Mouse (Mus musculus): ENCODE results near the gene Ctsd. TPM values are rescaled to one million over a fixed set of nuclear protein-coding genes. Genes with fewer than 3 reads are reported as not detected.
"Not testable (repeated sequence)": the region's sequence is repeated elsewhere in the genome, so short reads cannot be mapped to it uniquely, and the experiment has no call there.

Ctsd gene
- polyA plus RNA-seq, 1 experiment from 2014 or later = 302 TPM

DNA sequence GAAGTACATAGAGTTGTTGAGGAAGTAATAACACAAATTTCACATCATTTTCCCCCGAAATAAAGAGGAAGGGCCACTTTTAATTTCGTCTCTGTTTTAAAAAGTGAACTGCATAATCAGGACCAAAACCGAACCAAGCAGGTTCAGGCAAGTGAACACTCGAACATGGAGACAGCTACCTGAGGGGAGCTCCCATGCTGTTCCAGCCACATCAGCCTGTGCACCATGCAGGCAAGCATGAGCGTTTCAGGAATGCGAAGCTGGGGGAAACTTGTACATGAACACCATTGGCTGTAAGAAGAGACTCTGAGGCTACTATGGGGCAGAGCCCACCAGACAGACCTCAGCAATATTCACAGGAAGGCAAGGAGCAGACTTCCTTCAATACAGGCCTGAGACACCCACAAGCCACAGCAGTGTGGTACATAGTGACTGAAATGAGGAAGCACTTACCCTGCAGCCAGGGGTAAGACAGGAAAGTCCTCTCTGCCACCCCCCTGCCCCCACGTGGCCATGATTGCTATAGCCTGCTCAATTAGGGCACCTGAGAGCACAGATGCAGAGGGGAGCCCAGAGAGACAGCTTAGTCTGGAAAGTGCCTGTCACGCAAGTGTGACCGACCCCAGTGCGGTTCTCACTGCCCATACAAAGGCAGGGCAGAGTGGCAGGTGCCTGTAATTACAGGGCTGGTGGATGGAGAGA is 47.4 kb downstream of the Ctsd start:
- Histone ChIP-seq H3K27me3 (ENCODE audit: control insufficient read depth, insufficient read depth, low read depth, low read length) (no peaks in the 10 kb centered on the region), H3K36me3 (ENCODE audit: control insufficient read depth, insufficient read depth, low read length) (no peaks in the 10 kb centered on the region), H3K9me3 (ENCODE audit: control insufficient read depth, low read length) (no peaks in the 10 kb centered on the region), H3K27ac (ENCODE audit: low read length) (no peak overlapping the region), H3K4me3 (ENCODE audit: low read length) (no peak overlapping the region), H3K4me1 (replicated peaks; ENCODE audit: control insufficient read depth, insufficient read depth, low read length) (no peaks in the 10 kb centered on the region), H3K4me2 (ENCODE audit: low read depth, low read length) (no peak overlapping the region), H3K9ac (ENCODE audit: low read length) (no peak overlapping the region)
- ATAC-seq (ENCODE audit: low read depth) = peak; percentile 59; the same call in 1 of the 2 replicates
- 59% methylated on average over 10 of the region's 10 CpGs for WGBS

GRCm38 (mm10) chr7:142335151-142335550 is 52.7 kb downstream of the Ctsd start:
- no peaks in the 10 kb centered on the region for H3K9me3 ChIP-seq (ENCODE audit: control insufficient read depth, low read length)
- no peaks in the 10 kb centered on the region for H3K27me3 ChIP-seq (ENCODE audit: control insufficient read depth, insufficient read depth, low read depth, low read length)
- no peak overlapping the region for H3K27ac ChIP-seq (ENCODE audit: low read length)
- no peaks in the 10 kb centered on the region for H3K36me3 ChIP-seq (ENCODE audit: control insufficient read depth, insufficient read depth, low read length)
- H3K4me1 ChIP-seq (replicated peaks; ENCODE audit: control insufficient read depth, insufficient read depth, low read length) = no peaks in the 10 kb centered on the region
- H3K4me3 ChIP-seq (ENCODE audit: low read length) = no peak overlapping the region
- no peak overlapping the region for H3K4me2 ChIP-seq (ENCODE audit: low read depth, low read length)
- WGBS = 84% methylated on average over 8 of the region's 8 CpGs
- H3K9ac ChIP-seq (ENCODE audit: low read length) = no peak overlapping the region
- ATAC-seq (ENCODE audit: low read depth) = no peak

DNA sequence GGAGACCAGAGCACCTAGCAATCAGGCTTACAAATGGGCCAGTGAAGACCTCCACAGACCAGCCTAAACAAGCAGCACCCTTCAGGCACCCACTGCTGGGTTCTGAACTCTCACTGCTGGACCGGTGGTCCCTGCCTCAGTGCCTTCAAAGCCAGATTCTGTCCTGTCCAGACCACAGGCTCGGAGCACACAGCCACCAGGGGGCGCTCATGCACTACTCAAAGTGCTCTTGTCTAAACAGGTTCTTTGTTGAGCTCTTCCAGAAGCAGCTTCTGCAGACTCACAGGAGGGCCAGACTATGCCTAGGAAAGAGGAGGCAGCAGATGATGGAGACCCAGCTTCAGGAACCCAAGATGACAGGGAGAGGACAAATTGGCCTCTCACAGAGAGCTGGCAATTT is 53.6 kb downstream of the Ctsd start:
- Histone ChIP-seq H3K36me3 (ENCODE audit: control insufficient read depth, insufficient read depth, low read length) (no peaks in the 10 kb centered on the region), H3K4me3 (ENCODE audit: low read length) (no peak overlapping the region), H3K27me3 (ENCODE audit: control insufficient read depth, insufficient read depth, low read depth, low read length) (no peaks in the 10 kb centered on the region), H3K4me1 (replicated peaks; ENCODE audit: control insufficient read depth, insufficient read depth, low read length) (no peaks in the 10 kb centered on the region), H3K9me3 (ENCODE audit: control insufficient read depth, low read length) (no peaks in the 10 kb centered on the region), H3K27ac (ENCODE audit: low read length) (no peak overlapping the region), H3K4me2 (ENCODE audit: low read depth, low read length) (no peak overlapping the region), H3K9ac (ENCODE audit: low read length) (no peak overlapping the region; the same call in 1 of the 2 replicates)
- whole genome bisulfite sequencing = 2% methylated on average over 3 of the region's 3 CpGs
- peak; percentile 81 for ATAC-seq (ENCODE audit: low read depth)

DNA sequence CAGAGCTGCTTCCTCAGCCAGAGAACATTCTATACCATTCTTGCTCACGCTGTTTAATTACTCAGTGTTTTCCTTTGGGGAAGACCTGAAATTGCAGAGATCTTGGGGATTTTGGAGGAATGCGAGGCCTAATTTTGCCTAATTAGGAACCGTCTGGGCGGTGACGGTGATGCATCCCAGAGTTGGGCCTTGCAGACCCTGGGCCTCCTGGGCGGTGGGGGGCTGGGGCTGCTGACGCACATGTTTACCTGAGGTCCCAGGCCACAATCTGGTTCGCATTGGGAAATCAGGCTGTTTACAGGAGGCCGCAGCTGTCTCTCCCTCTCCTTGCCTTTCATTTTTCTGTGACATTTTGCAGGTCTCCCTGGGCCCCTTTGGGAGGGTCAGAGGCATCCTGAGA is 55.1 kb downstream of the Ctsd start:
- H3K4me1 ChIP-seq (replicated peaks; ENCODE audit: control insufficient read depth, insufficient read depth, low read length); ATAC-seq (ENCODE audit: low read depth); H3K36me3 ChIP-seq (ENCODE audit: control insufficient read depth, insufficient read depth, low read length); H3K4me2 ChIP-seq (ENCODE audit: low read depth, low read length); H3K27ac ChIP-seq (ENCODE audit: low read length); H3K9ac ChIP-seq (ENCODE audit: low read length); H3K9me3 ChIP-seq (ENCODE audit: control insufficient read depth, low read length); H3K4me3 ChIP-seq (ENCODE audit: low read length); H3K27me3 ChIP-seq (ENCODE audit: control insufficient read depth, insufficient read depth, low read depth, low read length): not testable (repeated sequence)
- 74% methylated on average over 3 of the region's 9 CpGs for WGBS

- H3K4me3 ChIP-seq (ENCODE audit: low read length) = no peak overlapping the region
- H3K36me3 ChIP-seq (ENCODE audit: control insufficient read depth, insufficient read depth, low read length) = no peaks in the 10 kb centered on the region
- ATAC-seq (ENCODE audit: low read depth) = no peak
- no peaks in the 10 kb centered on the region for H3K9me3 ChIP-seq (ENCODE audit: control insufficient read depth, low read length)
- 79% methylated on average over 4 of the region's 4 CpGs for WGBS
- H3K9ac ChIP-seq (ENCODE audit: low read length) = no peak overlapping the region
- no peak overlapping the region for H3K27ac ChIP-seq (ENCODE audit: low read length)
- H3K4me2 ChIP-seq (ENCODE audit: low read depth, low read length) = no peak overlapping the region
- H3K4me1 ChIP-seq (replicated peaks; ENCODE audit: control insufficient read depth, insufficient read depth, low read length) = peaks cover 11% of the 10 kb centered on the region
- no peaks in the 10 kb centered on the region for H3K27me3 ChIP-seq (ENCODE audit: control insufficient read depth, insufficient read depth, low read depth, low read length)
Measured at GRCm38 (mm10) chr7:142331281-142331680, 56.6 kb downstream of the Ctsd start.

DNA sequence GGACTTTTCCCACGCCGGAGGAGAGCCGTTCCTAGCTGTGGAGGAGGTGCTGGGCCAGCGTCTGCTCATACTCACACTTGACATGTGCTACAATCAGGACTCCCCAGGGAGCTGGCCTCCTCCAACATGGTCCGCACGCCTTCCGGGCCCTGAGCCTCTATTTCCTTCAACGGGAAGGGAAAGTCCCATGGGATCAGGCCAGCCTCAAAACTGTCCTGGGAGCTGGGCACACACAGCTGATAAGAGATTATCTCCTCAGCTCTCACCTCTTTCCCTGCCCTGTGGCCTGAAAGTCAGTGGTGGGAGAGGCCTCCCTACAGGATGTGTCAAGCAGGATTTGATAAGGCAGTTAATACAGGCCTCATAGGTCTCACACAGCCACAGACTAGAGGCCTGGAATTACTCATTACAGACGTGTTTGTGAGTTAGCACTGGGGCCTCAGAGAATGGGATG is 57.5 kb downstream of the Ctsd start:
- no peak overlapping the region for H3K9ac ChIP-seq (ENCODE audit: low read length)
- peak overlapping the region; percentile 0; the same call in 1 of the 2 replicates for H3K27ac ChIP-seq (ENCODE audit: low read length)

GRCm38 (mm10) chr7:142328507-142328906 is 59.3 kb downstream of the Ctsd start:
- Histone ChIP-seq H3K9ac (ENCODE audit: low read length) (no peak overlapping the region), H3K27ac (ENCODE audit: low read length) (no peak overlapping the region)

More for the DNA sequence above, 57.5 kb downstream of the Ctsd start:
- no peaks in the 10 kb centered on the region for H3K27me3 ChIP-seq (ENCODE audit: control insufficient read depth, insufficient read depth, low read depth, low read length)
- H3K4me3 ChIP-seq (ENCODE audit: low read length) = no peak overlapping the region
- peaks cover 14% of the 10 kb centered on the region for H3K4me1 ChIP-seq (replicated peaks; ENCODE audit: control insufficient read depth, insufficient read depth, low read length)
- H3K4me2 ChIP-seq (ENCODE audit: low read depth, low read length) = no peak overlapping the region
- WGBS = 43% methylated on average over 9 of the region's 9 CpGs
- H3K9me3 ChIP-seq (ENCODE audit: control insufficient read depth, low read length) = no peaks in the 10 kb centered on the region
- peak; percentile 28; the same call in 1 of the 2 replicates for ATAC-seq (ENCODE audit: low read depth)
- H3K36me3 ChIP-seq (ENCODE audit: control insufficient read depth, insufficient read depth, low read length) = no peaks in the 10 kb centered on the region

DNA sequence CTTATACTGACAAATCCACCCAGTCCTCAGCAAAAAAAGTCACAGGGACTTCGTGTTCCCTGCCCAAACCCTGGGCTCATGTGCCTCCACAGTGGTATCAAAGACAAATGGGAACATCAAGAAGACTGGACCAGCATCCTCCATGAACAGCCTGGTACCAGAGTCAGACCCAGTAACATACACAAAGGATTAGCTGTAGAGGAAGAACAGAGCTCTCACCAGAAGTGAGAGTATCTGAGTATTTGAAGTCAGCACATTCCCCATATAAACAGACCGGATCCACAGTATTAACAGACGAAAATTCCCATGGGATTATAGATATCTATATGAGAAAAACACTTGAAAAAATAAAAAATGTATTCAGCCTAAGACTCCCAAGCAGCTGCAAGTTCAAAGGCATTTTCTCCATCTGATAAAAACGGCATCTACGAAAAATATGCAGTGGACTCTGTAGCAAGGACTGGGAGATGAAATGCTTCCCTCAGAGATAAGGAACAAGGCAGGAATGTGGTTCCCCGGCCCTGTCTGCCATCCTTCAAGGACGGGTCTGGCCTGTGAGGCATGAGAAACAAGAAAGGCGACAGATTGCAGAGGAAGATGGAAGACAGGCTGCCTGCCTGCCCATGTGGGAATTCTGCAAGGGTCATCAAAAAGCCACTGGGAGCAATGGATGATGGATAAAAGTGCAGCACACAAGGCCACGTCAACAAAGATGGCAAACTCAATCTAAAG is 61.0 kb downstream of the Ctsd start:
- Histone ChIP-seq H3K9ac (ENCODE audit: low read length) (peak overlapping the region; percentile 32; the same call in 1 of the 2 replicates), H3K27ac (ENCODE audit: low read length) (peak overlapping the region; percentile 60), H3K4me2 (ENCODE audit: low read depth, low read length) (no peak overlapping the region), H3K36me3 (ENCODE audit: control insufficient read depth, insufficient read depth, low read length) (no peaks in the 10 kb centered on the region), H3K9me3 (ENCODE audit: control insufficient read depth, low read length) (no peaks in the 10 kb centered on the region), H3K4me1 (replicated peaks; ENCODE audit: control insufficient read depth, insufficient read depth, low read length) (peaks cover 16% of the 10 kb centered on the region), H3K27me3 (ENCODE audit: control insufficient read depth, insufficient read depth, low read depth, low read length) (no peaks in the 10 kb centered on the region), H3K4me3 (ENCODE audit: low read length) (no peak overlapping the region)
- ATAC-seq (ENCODE audit: low read depth) = peak; percentile 44
- 16% methylated on average over 9 of the region's 9 CpGs for WGBS

More at GRCm38 (mm10) chr7:142328507-142328906, 59.3 kb downstream of the Ctsd start:
- Histone ChIP-seq H3K36me3 (ENCODE audit: control insufficient read depth, insufficient read depth, low read length) (no peaks in the 10 kb centered on the region), H3K4me3 (ENCODE audit: low read length) (no peak overlapping the region), H3K9me3 (ENCODE audit: control insufficient read depth, low read length) (no peaks in the 10 kb centered on the region), H3K4me2 (ENCODE audit: low read depth, low read length) (no peak overlapping the region), H3K4me1 (replicated peaks; ENCODE audit: control insufficient read depth, insufficient read depth, low read length) (peaks cover 16% of the 10 kb centered on the region), H3K27me3 (ENCODE audit: control insufficient read depth, insufficient read depth, low read depth, low read length) (no peaks in the 10 kb centered on the region)
- no peak for ATAC-seq (ENCODE audit: low read depth)
- 62% methylated on average over 3 of the region's 3 CpGs for WGBS
